Mouse (Mus musculus) CH12.LX (cell line): Measurements from ENCODE around the gene Ptprm. TPM values are rescaled to one million over a fixed set of nuclear protein-coding genes. Genes with fewer than 3 reads are reported as not detected.

ENCODE experiments used
- DNase-seq: peaks from one replicate; pipeline ENCODE4 v3.0.0-alpha.2; 2013; ENCODE audit errors: extremely low read depth
- H3K27ac ChIP-seq: 2 replicates; pipeline ENCODE4 v1.5.1; 2012; ENCODE audit warnings: low read depth, mild to moderate bottlenecking, control low read depth, moderate library complexity; ENCODE audit not compliant: insufficient read depth
- H3K27me3 ChIP-seq: replicated peaks from 2 replicates; pipeline ENCODE3; 2012; ENCODE audit warnings: inconsistent platforms
- H3K36me3 ChIP-seq, 2 experiments: replicated peaks in 1 of 2; 2 replicates each; pipeline versions ENCODE3 to v1.6.1; 2012; ENCODE audit warnings: inconsistent platforms in 1 of 2, low read length in 1 of 2, mild to moderate bottlenecking in 1 of 2, mixed read lengths in 1 of 2, moderate library complexity in 1 of 2; ENCODE audit not compliant: control insufficient read depth in 1 of 2, insufficient read depth in 1 of 2
- H3K4me1 ChIP-seq, 2 experiments: 2 replicates each; pipeline ENCODE4 v1.6.1; 2012; ENCODE audit warnings: inconsistent platforms in 1 of 2, moderate library complexity in 1 of 2; ENCODE audit not compliant: insufficient read depth in 2 of 2, control insufficient read depth in 1 of 2
- H3K4me2 ChIP-seq: 2 replicates; pipeline ENCODE4 v1.6.1; 2012; ENCODE audit warnings: low read depth, mild to moderate bottlenecking, control low read depth; ENCODE audit not compliant: poor library complexity, insufficient read depth, severe bottlenecking
- H3K4me3 ChIP-seq, 3 experiments: fragments of 150-350 bp in 1 of 3; sonication (generic) in 1 of 3; replicated peaks in 1 of 3; 2 replicates each; pipeline versions ENCODE3 to v1.5.1; 2011 to 2012; ENCODE audit warnings: low read depth in 2 of 3, low read length in 2 of 3, mild to moderate bottlenecking in 2 of 3, moderate library complexity in 2 of 3, control low read depth in 1 of 3, improper control_type of control experiment in 1 of 3, inconsistent platforms in 1 of 3, mixed read lengths in 1 of 3; ENCODE audit not compliant: poor library complexity in 1 of 3
- H3K79me2 ChIP-seq: replicated peaks from 2 replicates; pipeline ENCODE4 v1.6.1; 2012; ENCODE audit warnings: mild to moderate bottlenecking, moderate library complexity; ENCODE audit not compliant: control insufficient read depth, poor library complexity, insufficient read depth, severe bottlenecking; ENCODE audit errors: extremely low read depth
- H3K9ac ChIP-seq: 2 replicates; pipeline ENCODE4 v1.6.1; 2012; ENCODE audit warnings: low read depth, mild to moderate bottlenecking, control low read depth, moderate library complexity; ENCODE audit not compliant: insufficient read depth
- H3K9me3 ChIP-seq: replicated peaks from 2 replicates; pipeline ENCODE3; 2012; ENCODE audit warnings: low read length, inconsistent platforms, mixed read lengths
- CTCF ChIP-seq, 2 experiments: IDR thresholded peaks in 1 of 2; conservative IDR thresholded peaks in 1 of 2; 2 replicates each; pipeline ENCODE4 v1.5.1; 2011 to 2012; ENCODE audit warnings: low read depth in 2 of 2, low read length in 2 of 2, improper control_type of control experiment in 1 of 2, inconsistent platforms in 1 of 2, mild to moderate bottlenecking in 1 of 2, moderate library complexity in 1 of 2
- ETS1 ChIP-seq: conservative IDR thresholded peaks from 2 replicates; pipeline ENCODE4 v1.6.1; 2012; ENCODE audit warnings: low read depth, mild to moderate bottlenecking, inconsistent platforms, low read length, improper control_type of control experiment, moderate library complexity
- GABPA ChIP-seq: IDR thresholded peaks from 2 replicates; pipeline ENCODE4 v1.6.1; 2012; ENCODE audit warnings: low read depth, low read length, improper control_type of control experiment, inconsistent platforms; ENCODE audit not compliant: insufficient replicate concordance
- HCFC1 ChIP-seq: IDR thresholded peaks from 2 replicates; pipeline ENCODE4 v1.6.1; 2012; ENCODE audit warnings: low read depth, mild to moderate bottlenecking, inconsistent platforms, low read length, improper control_type of control experiment
- IRF4 ChIP-seq: IDR thresholded peaks from 2 replicates; pipeline ENCODE4 v1.6.1; 2014; ENCODE audit warnings: low read depth, mild to moderate bottlenecking, inconsistent platforms, low read length, improper control_type of control experiment
- KAT2A ChIP-seq: IDR thresholded peaks from 2 replicates; pipeline ENCODE4 v1.6.1; 2012; ENCODE audit warnings: low read length, improper control_type of control experiment, inconsistent platforms; ENCODE audit not compliant: insufficient replicate concordance
- MAFK ChIP-seq: IDR thresholded peaks from 2 replicates; pipeline ENCODE4 v1.6.1; 2011; ENCODE audit warnings: low read length, improper control_type of control experiment; ENCODE audit not compliant: insufficient replicate concordance
- MAX ChIP-seq: IDR thresholded peaks from 2 replicates; pipeline ENCODE4 v1.6.1; 2011; ENCODE audit warnings: low read length, improper control_type of control experiment
- MAZ ChIP-seq: IDR thresholded peaks from 2 replicates; pipeline ENCODE4 v1.6.1; 2012; ENCODE audit warnings: low read depth, mild to moderate bottlenecking, inconsistent platforms, low read length, improper control_type of control experiment, moderate library complexity
- MEF2A ChIP-seq: IDR thresholded peaks from 2 replicates; pipeline ENCODE4 v1.6.1; 2014; ENCODE audit warnings: low read depth, mild to moderate bottlenecking, inconsistent platforms, low read length, improper control_type of control experiment, borderline replicate concordance
- MXI1 ChIP-seq: IDR thresholded peaks from 2 replicates; pipeline ENCODE4 v1.6.1; 2011; ENCODE audit warnings: mild to moderate bottlenecking, low read depth, low read length, improper control_type of control experiment
- MYC ChIP-seq: IDR thresholded peaks from 2 replicates; pipeline ENCODE4 v1.6.1; 2011; ENCODE audit warnings: low read depth, mild to moderate bottlenecking, improper control_type of control experiment, low read length
- NELFE ChIP-seq: IDR thresholded peaks from 2 replicates; pipeline ENCODE4 v1.6.1; 2011; ENCODE audit warnings: low read depth, low read length, improper control_type of control experiment
- NRF1 ChIP-seq: IDR thresholded peaks from 2 replicates; pipeline ENCODE4 v1.6.1; 2014; ENCODE audit warnings: low read depth, mild to moderate bottlenecking, inconsistent platforms, low read length, improper control_type of control experiment, moderate library complexity
- POLR2A ChIP-seq: IDR thresholded peaks from 2 replicates; pipeline ENCODE4 v1.6.1; 2011; ENCODE audit warnings: low read depth, mild to moderate bottlenecking, improper control_type of control experiment, low read length
- SIN3A ChIP-seq: IDR thresholded peaks from 2 replicates; pipeline ENCODE4 v1.6.1; 2012; ENCODE audit warnings: low read length, improper control_type of control experiment, inconsistent platforms
- SMC3 ChIP-seq: IDR thresholded peaks from 2 replicates; pipeline ENCODE4 v1.6.1; 2011; ENCODE audit warnings: low read depth, low read length, improper control_type of control experiment
- TBP ChIP-seq: conservative IDR thresholded peaks from 2 replicates; pipeline ENCODE4 v1.6.1; 2011; ENCODE audit warnings: low read depth, low read length, improper control_type of control experiment
- TCF12 ChIP-seq: IDR thresholded peaks from 2 replicates; pipeline ENCODE4 v1.6.1; 2014; ENCODE audit warnings: low read depth, mild to moderate bottlenecking, inconsistent platforms, low read length, improper control_type of control experiment
- UBTF ChIP-seq: IDR thresholded peaks from 2 replicates; pipeline ENCODE4 v1.6.1; 2012; ENCODE audit warnings: low read depth, mild to moderate bottlenecking, inconsistent platforms, low read length, improper control_type of control experiment, moderate library complexity
- USF2 ChIP-seq: conservative IDR thresholded peaks from 2 replicates; pipeline ENCODE4 v1.6.1; 2011; ENCODE audit warnings: low read depth, low read length, improper control_type of control experiment
- ZC3H11A ChIP-seq: IDR thresholded peaks from 2 replicates; pipeline ENCODE4 v1.6.1; 2012; ENCODE audit warnings: low read depth, mild to moderate bottlenecking, inconsistent platforms, low read length, improper control_type of control experiment
- ZKSCAN1 ChIP-seq: IDR thresholded peaks from 2 replicates; pipeline ENCODE4 v1.6.1; 2012; ENCODE audit warnings: low read depth, inconsistent platforms, low read length, improper control_type of control experiment, borderline replicate concordance
- ZMIZ1 ChIP-seq: IDR thresholded peaks from 2 replicates; pipeline ENCODE4 v1.6.1; 2012; ENCODE audit warnings: low read depth, mild to moderate bottlenecking, inconsistent platforms, low read length, improper control_type of control experiment
- dilution Hi-C: fragments of 300-500 bp; cut with MboI; formaldehyde crosslinking; loops from 2 replicates; pipeline ENCODE4 v1.14.3; 2020; ENCODE audit warnings: low sequenced_read_pairs; ENCODE audit not compliant: extremely low pct_unique_long_range_greater_than_20kb, extremely low pct_ligation_motif_present
- in situ Hi-C: fragments of 300-500 bp; cut with MboI; formaldehyde crosslinking; loops from 3 replicates; pipeline ENCODE4 v1.14.3; 2019; ENCODE audit warnings: low sequenced_read_pairs, low pct_ligation_motif_present, low pct_unique_long_range_greater_than_20kb, mixed read lengths
- polyA plus RNA-seq: library from polyadenylated mRNA; unstranded; fragments of >175 nt; gene quantifications from 2 replicates; pipeline ENCODE4 v1.2.1, GENCODE M21; 2012; ENCODE audit warnings: low read depth; ENCODE audit not compliant: insufficient read length
- total RNA-seq, 2 experiments: library from RNA; depleted of rRNA; stranded (reverse); fragments of 300-350 nt in 1 of 2; fragments of >200 nt in 1 of 2; gene quantifications; 2 replicates each; pipeline ENCODE4 v1.2.3; 2012 to 2014

The Ptprm gene
- total and polyA plus RNA-seq, 3 experiments = not detected

DNA sequence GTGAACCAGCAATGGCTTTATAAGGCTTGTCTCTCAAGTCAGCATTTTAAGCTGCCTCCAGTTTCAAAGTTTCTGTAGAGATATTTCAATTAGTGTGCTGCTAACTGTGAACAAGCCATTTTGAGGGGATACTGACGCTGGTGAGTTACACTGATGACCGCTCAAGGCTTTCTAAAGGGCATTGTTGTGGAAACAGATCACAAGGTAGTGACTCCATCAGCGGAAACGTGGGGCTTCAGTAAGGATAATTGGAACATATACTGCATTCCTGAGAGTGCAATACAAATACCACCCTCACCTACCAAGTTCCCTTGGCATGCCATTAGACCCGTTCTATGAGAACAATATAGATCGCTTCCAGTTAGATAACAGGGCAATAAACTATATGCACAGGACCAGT, 393.7 kb downstream of the Ptprm start:
- Histone ChIP-seq H3K4me2 (no peak overlapping the region), H3K4me3 (no peak overlapping the region), H3K27me3 (no peaks in the 10 kb centered on the region), H3K4me1 (no peaks in the 10 kb centered on the region), H3K79me2 (no peaks in the 10 kb centered on the region), H3K36me3 (no peaks in the 10 kb centered on the region), H3K9ac (no peak overlapping the region), H3K27ac (no peak overlapping the region), H3K9me3 (peaks cover 66% of the 10 kb centered on the region)
- no peak for DNase-seq
- in situ Hi-C loops (no loop called here), dilution Hi-C loops (no loop called here)
- TF ChIP-seq UBTF = no peak
- TF ChIP-seq CTCF (conservative IDR thresholded peaks at IDR 0.05 in 1 of 2, IDR thresholded peaks at IDR 0.05 in 1 of 2; ENCODE audit: low read depth in 2 of 2, low read length in 2 of 2) = no peak
- no peak for TF ChIP-seq MEF2A
- no peak for TF ChIP-seq NRF1
- no peak for TF ChIP-seq SMC3
- TF ChIP-seq ZKSCAN1 = no peak
- TF ChIP-seq HCFC1 = no peak
- TF ChIP-seq ZMIZ1 = no peak
- TF ChIP-seq MXI1 = no peak
- TF ChIP-seq POLR2A = no peak
- no peak for TF ChIP-seq TBP
- no peak for TF ChIP-seq KAT2A
- TF ChIP-seq ETS1 = no peak
- no peak for TF ChIP-seq USF2
- no peak for TF ChIP-seq NELFE
- no peak for TF ChIP-seq SIN3A
- no peak for TF ChIP-seq MYC
- no peak for TF ChIP-seq MAFK
- no peak for TF ChIP-seq MAX

DNA sequence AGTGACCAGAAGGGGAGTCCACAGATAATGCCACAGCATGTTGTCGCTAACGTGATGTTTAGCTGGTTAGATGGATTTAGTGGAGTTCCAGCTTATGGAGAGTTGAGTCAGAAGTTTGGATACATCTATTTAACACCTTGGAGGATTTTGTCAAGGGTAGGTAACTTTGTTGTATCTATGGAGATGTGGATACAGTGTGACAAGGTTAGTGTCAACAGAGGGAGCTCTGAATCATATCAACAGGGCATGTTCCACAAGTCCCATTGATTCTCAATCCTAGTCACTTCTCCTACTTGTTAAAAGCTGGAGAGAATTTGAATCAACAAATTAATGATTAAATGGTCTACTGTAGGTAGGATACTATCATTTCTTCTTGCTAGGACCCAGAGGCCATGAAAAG, 394.4 kb downstream of the Ptprm start:
- no peaks in the 10 kb centered on the region for H3K4me1 ChIP-seq
- H3K36me3 ChIP-seq = no peaks in the 10 kb centered on the region
- dilution Hi-C loops = no loop called here
- TF ChIP-seq ZMIZ1 (no peak), IRF4 (no peak), ZC3H11A (no peak), KAT2A (no peak), NELFE (no peak), CTCF (conservative IDR thresholded peaks at IDR 0.05 in 1 of 2, IDR thresholded peaks at IDR 0.05 in 1 of 2; ENCODE audit: low read depth in 2 of 2, low read length in 2 of 2) (no peak), MAZ (no peak), POLR2A (no peak), MYC (no peak), GABPA (no peak), SMC3 (no peak), TCF12 (no peak)
- DNase-seq = no peak
- H3K9ac ChIP-seq = no peak overlapping the region
- H3K27me3 ChIP-seq = no peaks in the 10 kb centered on the region
- no peak overlapping the region for H3K27ac ChIP-seq
- no peak overlapping the region for H3K4me3 ChIP-seq
- H3K4me2 ChIP-seq = no peak overlapping the region
- in situ Hi-C loops = no loop called here
- peaks cover 70% of the 10 kb centered on the region for H3K9me3 ChIP-seq
- no peaks in the 10 kb centered on the region for H3K79me2 ChIP-seq
